ENCODE assay signal across 26 mouse cellular contexts in the genomic region with DNA sequence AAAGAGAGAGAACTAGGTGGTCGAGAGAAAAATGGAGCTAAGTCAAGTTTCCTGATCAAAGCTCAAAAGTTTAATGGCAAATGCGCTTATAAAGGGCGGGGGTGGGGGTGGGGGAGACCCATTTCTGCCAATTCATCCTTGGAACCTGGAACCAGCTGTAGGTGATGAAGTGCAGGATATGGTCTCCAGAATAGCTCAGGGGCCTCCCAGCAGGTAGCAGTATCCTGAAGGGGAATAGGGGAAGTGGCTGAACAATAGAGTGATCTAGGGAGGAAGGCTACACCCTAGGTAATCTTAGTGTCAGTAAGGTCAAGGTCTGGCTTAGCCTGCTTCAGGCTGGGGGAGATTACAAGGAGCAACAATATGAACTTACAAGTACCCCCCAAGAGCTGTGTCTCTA.
"Had no signal": no experiment of that assay in that cellular context is flagged by ENCODE, and none has a peak within 500 bp of the region (broad histone marks: within the 10 kb centered on the region; RNA-seq: fewer than 3 reads in every experiment).

No protein-coding gene starts in this region.

- H3K27ac ChIP-seq: gastrocnemius, adult 2 months; heart, embryonic 10.5 days; hindbrain, embryonic 13.5 days; hindbrain, embryonic 15.5 days; hindbrain, postnatal 0 days; kidney, embryonic 15.5 days; kidney, postnatal 0 days; limb, embryonic 13.5 days; limb, embryonic 15.5 days; liver, embryonic 12.5 days; liver, embryonic 14.5 days had no signal

- H3K27me3 ChIP-seq: heart, embryonic 12.5 days; hindbrain, embryonic 13.5 days; hindbrain, embryonic 15.5 days; kidney, embryonic 15.5 days; limb, embryonic 13.5 days; limb, embryonic 15.5 days; liver, embryonic 12.5 days had no signal

- ATAC-seq: hindbrain, postnatal 0 days; intestine, embryonic 16.5 days; liver, embryonic 12.5 days had no signal

- H3K36me3 ChIP-seq: heart, embryonic 10.5 days; heart, embryonic 12.5 days; hindbrain, embryonic 13.5 days; hindbrain, embryonic 15.5 days; kidney, embryonic 15.5 days; limb, embryonic 13.5 days; limb, embryonic 15.5 days; liver, embryonic 12.5 days had no signal

- H3K4me1 ChIP-seq: heart, embryonic 10.5 days; heart, embryonic 12.5 days; hindbrain, embryonic 13.5 days; hindbrain, embryonic 15.5 days; kidney, embryonic 15.5 days; limb, embryonic 13.5 days; limb, embryonic 15.5 days; liver, embryonic 12.5 days had no signal

- DNase-seq: gastrocnemius, adult 2 months; gastrocnemius, postnatal 10 days; gastrocnemius, postnatal 25 days; heart, adult 18-20 months; heart, postnatal 10 days; heart, postnatal 36 days; kidney, adult 11 months; kidney, adult 2 months; kidney, adult 9 months; kidney, postnatal 14 days; kidney, postnatal 36 days; layer of hippocampus, adult 9-11 months; layer of hippocampus, postnatal 36 days; left cerebral cortex, postnatal 4 days had no signal

- H3K9ac ChIP-seq: heart, embryonic 12.5 days; hindbrain, embryonic 13.5 days; hindbrain, embryonic 15.5 days; kidney, embryonic 15.5 days; limb, embryonic 13.5 days; limb, embryonic 15.5 days; liver, embryonic 12.5 days; liver, embryonic 14.5 days had no signal

- H3K4me3 ChIP-seq: gastrocnemius, adult 2 months; heart, embryonic 10.5 days; heart, embryonic 12.5 days; hindbrain, embryonic 13.5 days; hindbrain, embryonic 15.5 days; kidney, embryonic 15.5 days; limb, embryonic 13.5 days; limb, embryonic 15.5 days; liver, embryonic 12.5 days had no signal

- H3K4me2 ChIP-seq: heart, embryonic 12.5 days; hindbrain, embryonic 13.5 days; hindbrain, embryonic 15.5 days; kidney, embryonic 15.5 days; limb, embryonic 13.5 days; limb, embryonic 15.5 days; liver, embryonic 12.5 days had no signal

- H3K9me3 ChIP-seq: heart, embryonic 10.5 days; heart, embryonic 12.5 days; hindbrain, embryonic 13.5 days; hindbrain, embryonic 15.5 days; kidney, embryonic 15.5 days; limb, embryonic 13.5 days; limb, embryonic 15.5 days; liver, embryonic 12.5 days had no signal
